Mouse (Mus musculus) thymus, postnatal 36 days (tissue): ENCODE results near the gene Ank3.

ENCODE experiments used
- DNase-seq, 2 experiments: peaks; one replicate each; pipeline ENCODE4 v3.0.0; 2022; ENCODE audit warnings: mixed read lengths in 2 of 2

Gene Ank3

GRCm38 (mm10) chr10:69543876-69544620 is 145.5 kb downstream of the Ank3 start:
- no peak for DNase-seq

DNA sequence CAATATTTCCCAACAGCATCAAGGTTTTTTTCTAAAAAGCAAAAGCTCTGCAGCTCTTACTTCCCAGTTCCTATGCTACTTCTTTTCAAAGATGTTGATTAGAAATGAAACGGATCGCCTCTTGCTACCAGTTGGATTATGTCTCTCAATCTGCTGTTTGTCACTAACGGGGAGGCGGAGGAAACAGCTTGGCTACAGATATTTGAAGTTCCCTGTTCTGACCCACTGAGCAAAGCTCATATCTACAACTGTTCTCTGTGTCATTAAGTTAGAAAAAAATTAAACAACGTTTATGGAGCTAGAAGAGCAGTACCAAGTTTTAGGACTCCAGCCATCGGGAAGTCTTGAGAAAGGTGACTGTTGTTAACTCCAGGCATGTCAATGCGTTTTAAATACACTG is 146.1 kb downstream of the Ank3 start:
- no peak for DNase-seq

GRCm38 (mm10) chr10:69545936-69546335 is 147.4 kb downstream of the Ank3 start:
- no peak for DNase-seq

DNA sequence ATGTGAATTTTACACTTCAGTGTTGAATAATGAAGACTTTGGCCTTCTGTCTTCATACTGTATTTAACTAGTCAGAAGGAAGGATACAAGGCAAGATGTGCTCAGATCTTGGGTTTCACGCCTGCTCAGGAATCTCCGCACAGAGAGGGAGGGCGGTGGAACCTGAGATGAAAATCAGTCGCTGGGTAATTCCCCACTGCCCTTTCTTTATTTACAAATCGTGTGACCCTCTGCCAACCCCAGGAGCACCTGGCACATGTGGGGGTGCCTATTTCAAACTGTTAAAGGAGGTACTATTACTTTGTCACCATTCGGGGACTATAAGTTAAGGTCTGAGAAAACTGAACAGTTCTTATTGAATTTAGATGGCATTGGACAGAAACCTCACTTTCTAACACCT is 148.1 kb downstream of the Ank3 start:
- DNase-seq: no peak

- DNase-seq: no peak
Observed at GRCm38 (mm10) chr10:69548771-69549170, 150.2 kb downstream of the Ank3 start.

- DNase-seq: no peak
Observed at GRCm38 (mm10) chr10:69549221-69549620, 150.6 kb downstream of the Ank3 start.

DNA sequence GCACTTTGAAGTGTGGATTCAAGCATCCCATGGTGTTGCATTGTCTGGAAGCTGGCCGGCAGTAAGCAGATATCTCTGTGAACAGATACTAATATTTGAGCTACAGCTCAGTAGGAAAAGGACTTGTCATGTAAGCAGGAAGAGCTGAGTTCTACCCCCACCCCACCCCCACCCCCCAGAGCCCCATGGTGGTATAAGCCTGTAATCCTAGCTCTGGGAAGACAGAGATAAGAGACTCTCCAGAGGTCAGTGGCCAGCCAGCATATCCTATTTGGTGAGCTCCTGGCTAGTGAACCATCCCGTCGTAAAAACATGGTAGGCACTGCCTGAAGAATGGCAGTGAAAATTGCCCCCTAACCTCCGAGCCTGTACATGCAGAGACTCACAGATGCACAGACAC is 152.3 kb downstream of the Ank3 start:
- DNase-seq: no peak

- DNase-seq: no peak
Observed at GRCm38 (mm10) chr10:69553091-69553490, 154.5 kb downstream of the Ank3 start.

DNA sequence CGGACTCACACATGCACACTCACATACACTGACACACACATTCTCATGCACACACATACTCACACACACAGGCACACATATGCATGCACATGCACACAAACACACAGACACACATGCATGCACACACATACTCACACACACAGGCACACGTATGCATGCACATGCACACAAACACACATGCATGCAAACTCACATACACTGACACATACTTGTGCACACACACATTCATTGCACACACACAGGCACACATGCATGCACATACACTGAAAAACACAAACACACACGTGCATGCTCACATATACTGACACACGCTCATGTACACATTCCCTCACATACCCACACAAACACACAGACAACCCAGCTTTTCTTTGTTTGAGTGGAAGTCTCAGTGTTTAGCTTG is 157.0 kb downstream of the Ank3 start:
- no peak for DNase-seq

- DNase-seq: peak; percentile 27 to 29
Observed at GRCm38 (mm10) chr10:69556278-69556677, 157.7 kb downstream of the Ank3 start.

GRCm38 (mm10) chr10:69560237-69560636 is 161.7 kb downstream of the Ank3 start:
- no peak for DNase-seq

GRCm38 (mm10) chr10:69562931-69563330 is 164.4 kb downstream of the Ank3 start:
- no peak for DNase-seq

DNA sequence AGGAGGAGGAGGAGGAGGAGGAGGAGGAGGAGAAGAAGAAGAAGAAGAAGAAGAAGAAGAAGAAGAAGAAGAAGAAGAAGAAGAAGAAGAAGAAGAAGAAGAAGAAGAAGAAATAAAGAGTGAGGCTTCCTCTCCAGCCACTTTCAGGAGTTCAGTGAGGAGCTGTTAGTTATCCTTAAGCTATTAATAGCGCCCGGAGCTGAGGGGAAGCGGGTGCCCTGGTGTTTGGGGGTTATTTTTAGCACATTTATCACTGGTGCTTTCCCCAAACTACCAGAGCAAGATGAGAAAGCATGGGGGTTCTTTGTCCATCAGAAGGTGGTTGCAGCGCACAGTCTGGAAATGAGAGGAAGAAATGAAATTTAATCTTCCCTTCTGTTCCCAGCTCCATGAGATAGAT is 166.5 kb downstream of the Ank3 start:
- no peak for DNase-seq

GRCm38 (mm10) chr10:69568976-69569375 is 170.4 kb downstream of the Ank3 start:
- DNase-seq: no peak

GRCm38 (mm10) chr10:69569740-69570139 is 171.2 kb downstream of the Ank3 start:
- DNase-seq: no peak

DNA sequence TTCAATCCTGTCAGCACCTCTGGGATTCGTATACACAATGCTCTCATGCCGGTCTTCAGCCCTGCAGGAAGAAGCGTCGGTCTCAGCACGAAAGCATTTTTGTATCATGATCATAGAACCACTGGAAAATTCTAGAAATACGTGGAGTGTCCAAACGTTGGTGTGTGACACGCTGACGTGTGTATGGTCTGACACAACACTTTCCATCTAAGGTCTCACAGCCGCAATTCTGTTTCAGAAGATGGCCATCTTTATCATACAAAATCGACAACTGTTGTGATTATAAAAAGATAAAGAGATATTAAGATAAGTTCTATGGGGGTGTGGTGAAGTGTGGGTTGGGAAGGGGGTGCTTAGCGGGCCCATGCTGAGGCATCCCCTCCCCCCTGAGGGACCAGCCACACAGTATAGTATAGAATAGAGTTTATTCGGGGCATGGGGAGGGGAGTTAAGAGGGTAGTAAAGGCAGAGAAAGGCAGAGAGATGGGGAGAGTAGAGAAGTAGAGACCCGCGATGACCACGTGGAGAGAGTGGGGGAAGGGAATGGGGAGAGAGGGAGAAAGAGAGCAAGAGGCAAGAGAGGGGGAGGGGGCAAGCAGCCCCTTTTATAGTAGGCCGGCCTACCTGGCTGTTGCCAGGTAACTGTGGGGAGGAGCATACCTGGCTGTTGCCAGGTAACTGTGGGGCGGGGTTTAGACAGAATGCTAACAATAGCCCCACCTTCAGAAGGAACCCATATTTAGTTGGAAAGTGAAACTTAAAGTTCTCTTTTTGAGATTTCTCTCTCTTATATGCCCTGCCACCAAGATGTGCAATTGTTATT is 172.1 kb downstream of the Ank3 start:
- peak in 1 of 2 experiments; percentile 17 for DNase-seq

DNA sequence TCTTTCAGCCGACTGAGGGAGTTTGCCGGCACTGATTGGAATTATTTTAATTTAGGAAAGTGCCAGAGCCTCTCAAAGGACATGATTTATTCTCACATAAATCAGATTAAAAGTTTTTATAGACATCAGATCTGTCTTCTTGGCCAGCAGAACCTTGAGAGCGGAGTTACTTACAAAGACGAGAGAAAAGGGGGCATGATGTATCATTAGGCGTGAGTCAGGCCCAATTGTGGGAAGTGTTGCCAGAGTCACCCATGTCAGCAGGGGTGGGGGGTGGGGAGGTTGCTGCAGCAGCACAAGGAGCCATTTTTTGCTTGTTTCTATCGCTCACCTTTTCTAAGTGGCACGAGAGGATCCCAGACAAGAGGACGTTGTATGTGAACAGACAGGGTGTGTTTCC is 172.8 kb downstream of the Ank3 start:
- DNase-seq: no peak

- DNase-seq: no peak
Observed at GRCm38 (mm10) chr10:69571972-69572371, 173.4 kb downstream of the Ank3 start.

- no peak for DNase-seq
Observed at GRCm38 (mm10) chr10:69573054-69573453, 174.5 kb downstream of the Ank3 start.

GRCm38 (mm10) chr10:69573746-69574145 is 175.2 kb downstream of the Ank3 start:
- DNase-seq: no peak

DNA sequence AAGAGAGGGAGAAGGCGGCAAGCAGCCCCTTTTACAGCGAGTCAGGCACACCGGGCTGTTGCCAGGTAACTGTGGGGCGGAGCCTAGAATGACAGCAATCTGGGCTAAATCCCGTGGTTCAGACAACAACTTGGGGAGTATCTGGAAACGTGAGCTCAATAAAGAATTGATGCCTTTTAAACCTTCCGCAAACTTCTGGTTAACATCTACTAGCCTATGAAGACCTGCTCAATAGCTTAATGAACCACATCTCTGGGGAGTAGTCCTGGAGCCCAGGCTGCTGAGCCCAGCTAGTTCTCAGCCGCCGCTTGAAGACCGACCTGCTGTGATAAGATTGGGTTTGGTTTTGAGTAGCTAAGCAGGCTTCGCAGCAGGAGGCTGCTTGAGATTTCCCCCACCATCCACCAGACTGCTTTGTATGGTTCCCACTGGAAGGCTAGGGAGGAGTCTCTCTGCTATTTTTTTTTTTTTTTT is 175.7 kb downstream of the Ank3 start:
- DNase-seq: no peak

GRCm38 (mm10) chr10:69574894-69575293 is 176.3 kb downstream of the Ank3 start:
- no peak for DNase-seq

DNA sequence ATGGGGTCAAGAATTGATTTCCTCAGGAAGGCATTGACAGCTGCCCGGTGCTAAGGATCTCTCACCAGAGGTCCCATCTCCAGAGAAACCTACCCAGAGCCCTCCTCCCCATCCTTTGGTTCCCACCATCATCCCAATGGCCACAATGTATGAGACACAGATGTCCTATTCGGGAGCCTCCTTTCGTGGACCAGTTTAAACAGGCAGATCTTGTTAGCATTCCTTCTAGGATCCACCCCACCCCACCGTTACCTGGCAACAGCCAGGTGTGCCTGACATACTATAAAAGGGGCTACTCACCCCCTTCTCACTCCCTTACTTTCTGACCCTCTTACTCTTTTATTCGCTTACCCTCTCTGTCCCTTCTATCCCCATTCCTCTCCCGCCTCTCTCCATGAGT is 176.9 kb downstream of the Ank3 start:
- DNase-seq: no peak

DNA sequence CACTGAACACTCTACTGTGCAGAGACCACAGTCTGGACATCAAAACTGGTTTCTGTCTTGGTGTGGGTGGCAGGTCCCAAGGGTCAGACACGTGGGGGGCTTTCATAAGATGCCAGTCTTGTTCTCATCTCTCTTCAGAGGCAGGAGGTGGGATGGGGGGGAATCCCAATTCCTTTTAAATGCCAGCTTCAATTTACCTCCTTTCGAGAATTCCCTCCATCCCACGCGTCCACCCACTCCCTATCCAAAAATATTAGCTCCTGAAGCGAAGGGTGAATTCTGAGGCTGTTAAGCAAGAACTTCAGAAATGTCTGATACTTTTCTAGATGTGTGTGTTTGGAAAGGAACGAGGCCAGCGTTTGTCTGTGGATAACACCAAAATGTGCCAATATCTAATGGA is 177.7 kb downstream of the Ank3 start:
- DNase-seq: no peak
